Mouse (Mus musculus) myocyte (in vitro differentiated cells): ENCODE data around the gene Zbtb24.

Experiments used
- E2F4 ChIP-seq: IDR thresholded peaks from one replicate; pipeline ENCODE4 v1.6.1; 2011; ENCODE audit warnings: mild to moderate bottlenecking, control low read depth, moderate library complexity; ENCODE audit not compliant: insufficient read depth
- MAX ChIP-seq: IDR thresholded peaks from one replicate; pipeline ENCODE4 v1.6.1; 2011; ENCODE audit warnings: low read depth, mild to moderate bottlenecking, control low read depth
- POLR2A ChIP-seq: IDR thresholded peaks from one replicate; pipeline ENCODE4 v1.6.1; 2011; ENCODE audit warnings: low read depth, mild to moderate bottlenecking, control low read depth, moderate library complexity; ENCODE audit not compliant: insufficient read length
- POLR2AphosphoS2 ChIP-seq: IDR thresholded peaks from one replicate; pipeline ENCODE4 v1.6.1; 2011; ENCODE audit warnings: low read depth, control low read depth; ENCODE audit not compliant: insufficient read length
- SRF ChIP-seq: IDR thresholded peaks from one replicate; pipeline ENCODE4 v1.6.1; 2011; ENCODE audit warnings: low read depth; ENCODE audit not compliant: control insufficient read depth, insufficient read length
- TCF12 ChIP-seq: IDR thresholded peaks from one replicate; pipeline ENCODE4 v1.6.1; 2011; ENCODE audit warnings: mild to moderate bottlenecking, control low read depth; ENCODE audit not compliant: poor library complexity, insufficient read depth, severe bottlenecking
- TCF3 ChIP-seq: IDR thresholded peaks from one replicate; pipeline ENCODE4 v1.6.1; 2011; ENCODE audit warnings: low read depth, control low read depth; ENCODE audit not compliant: insufficient read length
- USF1 ChIP-seq: IDR thresholded peaks from one replicate; pipeline ENCODE4 v1.6.1; 2011; ENCODE audit warnings: low read depth, mild to moderate bottlenecking, control low read depth, moderate library complexity

GRCm38 (mm10) chr10:41448216-41448615 lies 2.0 kb upstream of the Zbtb24 start:
- TF ChIP-seq MAX: no peak
- TF ChIP-seq SRF: no peak
- no peak for TF ChIP-seq POLR2A
- no peak for TF ChIP-seq USF1
- no peak for TF ChIP-seq POLR2AphosphoS2
- no peak for TF ChIP-seq TCF3
- no peak for TF ChIP-seq TCF12
- no peak for TF ChIP-seq E2F4
